Mouse (Mus musculus) fibroblast of lung, adult 2 months (primary cell): ENCODE results near the gene Ttc23.

Source experiments
- DNase-seq: peaks from one replicate; pipeline ENCODE4 v3.0.0-alpha.2; 2011; ENCODE audit warnings: low read depth

Ttc23 gene

DNA sequence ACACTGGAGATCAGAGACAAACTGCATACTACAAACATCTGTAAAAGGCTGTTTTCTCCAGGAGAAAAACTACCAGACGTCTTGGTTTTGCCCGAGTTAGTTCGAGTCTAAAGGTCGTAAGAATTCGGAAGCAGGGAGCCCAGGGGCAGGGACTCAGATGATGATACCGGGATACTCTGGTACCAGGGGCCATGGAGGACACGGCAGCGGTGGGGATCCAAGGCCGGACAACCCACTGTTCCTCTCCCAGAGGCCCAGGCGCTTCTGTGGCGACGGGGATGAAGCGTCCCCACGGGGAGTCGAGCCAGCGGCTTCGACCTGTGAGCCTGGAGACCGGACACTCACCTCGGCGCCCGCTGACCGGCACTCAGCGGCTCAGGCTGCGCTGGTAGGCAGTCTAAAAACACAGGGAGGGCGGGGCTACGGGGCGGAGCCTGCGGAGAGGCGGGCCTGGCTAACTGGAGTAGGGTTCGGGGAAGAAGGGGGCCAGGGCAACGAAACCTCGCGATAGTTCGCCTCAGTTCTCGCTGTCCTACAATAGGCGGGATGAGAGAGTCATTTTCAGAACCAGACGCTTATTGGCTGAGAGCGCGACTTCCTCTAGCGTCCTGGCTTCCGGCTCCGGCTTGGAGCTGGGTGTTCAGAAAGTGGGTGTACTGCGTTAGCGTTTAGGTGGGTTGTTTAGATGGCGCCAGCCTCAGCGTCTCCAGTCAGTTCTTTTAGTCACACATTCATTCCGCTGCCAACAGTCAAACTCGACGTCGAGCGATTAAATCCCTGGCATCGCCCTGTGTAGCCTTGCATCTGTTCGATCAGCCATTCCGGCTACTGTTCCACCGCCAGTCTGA is 2.2 kb upstream of the Ttc23 start, which contains the start of gene Lrrc28:
Gene Lrrc28, minus strand, starts transcription at position 436 of the 848 bp plus-strand sequence.
- DNase-seq: peak; percentile 100

DNA sequence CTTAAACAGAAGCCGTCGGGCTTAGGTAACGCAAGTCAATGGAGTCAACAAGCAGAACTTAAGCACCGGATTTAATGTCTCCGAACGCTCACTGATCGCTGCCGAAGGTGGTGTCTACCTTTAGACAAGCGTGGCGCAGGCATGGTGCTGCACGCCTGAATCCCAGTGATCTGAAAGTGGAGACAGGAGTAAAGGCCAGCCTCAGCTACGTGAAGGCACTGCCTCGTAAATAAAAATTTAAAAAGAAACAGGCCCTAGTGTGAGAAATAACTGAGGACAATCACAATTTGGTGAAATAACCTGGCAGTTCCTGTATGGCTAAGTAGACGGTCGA is 1.6 kb upstream of the Ttc23 start:
- no peak for DNase-seq

DNA sequence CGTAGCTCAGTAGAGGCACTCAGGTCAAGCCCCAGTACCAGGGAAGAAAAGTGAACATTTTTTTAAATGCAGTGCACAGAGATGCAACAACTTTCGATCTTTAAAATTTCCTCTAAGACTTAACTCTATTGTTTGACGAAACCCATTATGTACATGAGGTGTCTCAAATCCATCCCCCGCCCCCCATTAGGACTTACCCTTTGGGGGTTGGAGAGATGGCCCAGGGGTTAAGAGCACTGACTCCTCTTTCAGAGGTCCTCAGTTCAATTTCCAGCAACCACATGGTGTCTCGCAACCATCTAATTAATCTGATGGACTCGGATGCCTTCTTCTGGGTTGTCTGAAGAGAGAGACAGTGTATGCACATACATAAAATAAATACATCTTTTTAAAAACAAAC is 1.1 kb upstream of the Ttc23 start:
- no peak for DNase-seq

DNA sequence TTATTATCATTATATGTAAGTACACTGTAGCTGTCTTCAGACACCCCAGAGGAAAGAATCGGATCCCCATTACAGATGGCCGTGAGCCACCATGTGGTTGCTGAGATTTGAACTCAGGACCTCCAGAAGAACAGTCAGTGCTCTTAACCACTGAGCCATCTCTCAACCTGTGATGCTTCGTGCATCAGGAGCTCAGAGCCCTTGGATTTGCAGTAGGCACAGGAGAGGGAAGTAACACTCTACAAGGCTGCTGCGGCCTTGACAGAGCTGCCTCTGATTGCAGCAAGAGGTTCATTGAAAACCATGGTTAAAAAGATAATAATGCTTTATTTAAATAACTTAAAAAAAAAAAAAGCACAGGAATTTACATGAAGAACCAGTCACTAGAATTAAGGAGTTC is 1.2 kb downstream of the Ttc23 start:
- no peak for DNase-seq

DNA sequence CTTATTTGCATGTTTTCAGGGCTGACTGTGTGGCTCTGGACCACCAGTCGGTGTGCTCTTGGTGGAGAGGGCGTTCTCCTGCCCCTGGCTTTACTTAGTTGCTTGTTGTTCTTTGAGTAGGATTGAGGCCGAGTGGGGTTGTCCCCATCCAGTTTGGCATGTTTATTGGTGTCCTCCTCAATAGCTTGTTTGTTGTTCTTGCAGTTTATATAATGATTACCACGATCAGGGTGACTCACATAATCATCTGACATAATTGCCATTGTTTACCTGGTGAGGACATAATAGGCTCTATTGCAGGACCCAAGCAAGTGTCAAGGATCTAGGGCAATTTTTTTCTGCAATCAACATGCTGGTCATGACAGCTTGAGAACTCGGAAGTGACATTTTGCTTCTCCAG is 5.0 kb downstream of the Ttc23 start:
- DNase-seq: no peak

DNA sequence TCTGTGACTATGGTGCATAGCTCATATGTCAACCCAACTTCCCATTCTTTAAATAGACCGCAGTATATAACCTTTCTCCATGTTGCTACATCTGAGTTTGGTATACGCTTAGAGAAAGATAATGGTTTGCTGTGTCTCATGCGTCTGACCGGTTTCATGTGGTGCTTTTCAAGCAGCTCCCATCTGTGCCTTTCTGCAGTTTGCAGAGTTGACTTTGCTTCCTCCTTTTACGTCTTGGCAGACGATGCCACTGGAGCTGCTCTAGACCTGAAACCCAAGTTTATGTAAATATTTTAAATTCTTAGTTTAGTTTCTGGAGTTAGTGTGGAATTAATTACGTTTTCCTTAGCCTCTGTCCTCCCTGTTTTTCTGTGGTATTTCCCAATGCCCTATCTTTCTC is 7.5 kb downstream of the Ttc23 start:
- DNase-seq: no peak

DNA sequence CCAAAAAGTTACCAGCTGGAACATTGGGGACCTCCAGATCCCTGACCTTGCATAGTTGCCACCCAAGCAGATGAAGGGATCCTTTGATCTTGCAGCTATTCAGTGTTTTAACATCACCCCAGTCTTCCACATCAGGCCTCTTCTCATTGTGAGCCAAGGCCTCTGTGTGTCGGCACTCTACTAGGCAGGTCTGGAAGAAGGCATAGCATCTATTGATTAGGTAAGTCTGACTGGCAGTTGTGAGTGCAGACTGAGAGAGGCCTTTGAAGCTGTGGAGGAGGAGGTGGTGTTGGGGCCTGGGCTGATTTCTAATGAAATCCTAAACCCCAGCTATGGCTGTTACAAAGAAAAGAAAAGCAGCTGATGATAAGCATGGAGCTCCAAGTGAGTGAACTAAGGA is 8.0 kb downstream of the Ttc23 start:
- DNase-seq: no peak

DNA sequence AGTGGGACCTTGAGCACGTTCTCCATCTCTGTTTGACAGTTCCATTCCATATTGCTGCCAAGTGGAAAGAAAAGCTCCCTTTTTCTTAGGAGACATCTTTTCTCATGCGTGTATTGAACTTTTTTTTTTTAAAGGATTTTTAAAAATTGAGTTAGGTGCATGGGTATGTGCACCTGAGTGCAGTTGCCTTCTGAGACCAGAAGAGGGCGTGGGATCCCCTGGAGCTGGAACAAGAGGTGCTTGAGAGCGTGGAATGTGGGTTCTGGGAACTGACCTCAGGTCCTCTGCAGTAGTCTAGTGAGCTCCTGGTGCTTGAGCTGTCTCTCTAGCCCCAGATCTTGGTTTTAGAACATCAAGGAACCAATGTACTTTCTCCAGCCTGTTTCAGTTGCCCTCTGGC is 10.9 kb downstream of the Ttc23 start:
- no peak for DNase-seq

DNA sequence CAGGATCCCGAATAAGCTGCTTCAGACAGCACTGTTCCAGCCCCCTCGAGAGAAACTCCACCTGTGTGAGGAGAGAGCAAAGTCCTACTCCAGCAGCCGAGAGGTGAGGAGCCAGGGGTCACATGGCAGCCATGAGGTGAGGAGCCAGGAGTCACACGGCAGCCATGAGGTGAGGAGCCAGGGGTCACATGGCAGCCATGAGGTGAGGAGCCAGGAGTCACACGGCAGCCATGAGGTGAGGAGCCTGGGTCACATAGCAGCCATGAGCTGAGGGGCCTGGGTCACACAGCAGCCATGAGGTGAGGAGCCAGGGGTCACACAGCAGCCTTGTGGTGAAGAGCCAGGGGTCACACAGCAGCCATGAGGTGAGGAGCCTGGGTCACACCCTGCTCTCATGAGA is 15.2 kb downstream of the Ttc23 start:
- no peak for DNase-seq

DNA sequence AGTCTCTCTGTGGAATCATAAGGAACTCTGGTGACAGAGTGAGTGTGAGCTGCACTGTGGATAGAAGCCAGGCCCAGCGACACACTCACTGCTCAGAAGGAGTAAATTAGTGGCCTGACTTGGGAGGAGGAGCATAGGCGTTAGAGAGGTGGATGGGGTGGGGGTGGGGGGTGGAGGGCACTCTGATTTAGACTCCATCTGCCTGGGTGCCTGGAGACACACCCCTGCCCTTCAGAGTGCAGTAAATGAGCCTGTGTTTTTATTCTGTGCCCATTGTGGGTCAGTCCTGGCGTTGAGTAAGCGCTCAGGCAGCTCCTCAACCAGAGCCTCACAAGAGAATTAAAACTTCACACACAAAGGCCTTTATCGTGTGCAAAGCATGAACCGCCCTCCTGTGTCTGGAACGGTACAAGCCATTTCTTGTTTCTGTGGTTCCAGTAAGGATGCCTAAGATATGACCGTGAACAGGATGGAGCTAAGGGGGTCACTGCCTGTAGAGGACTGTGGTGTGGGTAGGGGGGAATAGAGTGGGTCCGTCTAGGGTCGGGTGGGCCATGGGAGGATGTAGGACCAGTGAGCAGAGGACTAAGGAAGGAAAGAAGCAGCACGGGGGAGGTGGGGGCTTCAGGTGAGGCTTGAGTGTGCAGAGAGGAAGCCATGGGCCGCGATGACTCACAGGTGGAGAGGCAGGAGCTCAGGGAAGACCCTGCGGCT is 16.9 kb downstream of the Ttc23 start:
- DNase-seq: peak; percentile 29

DNA sequence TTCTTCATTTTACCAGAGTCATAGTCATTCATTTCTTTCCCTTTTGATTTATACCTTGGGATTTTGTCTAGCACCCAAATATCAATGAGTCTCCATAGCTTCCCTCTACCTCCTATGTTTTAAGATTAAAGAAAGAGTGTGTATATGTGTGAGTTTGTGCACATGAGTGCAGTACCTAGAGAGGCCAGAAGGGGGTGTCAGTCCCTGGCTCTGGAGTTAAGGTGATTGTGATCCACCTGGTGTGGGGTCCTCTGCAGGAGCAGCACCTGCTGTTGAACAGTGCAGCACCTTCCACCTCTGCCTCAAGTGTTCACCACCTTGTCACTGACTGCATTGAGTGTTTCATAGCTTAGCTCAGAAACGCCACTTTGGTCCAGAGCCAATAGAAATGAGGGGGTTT is 23.8 kb downstream of the Ttc23 start:
- no peak for DNase-seq

DNA sequence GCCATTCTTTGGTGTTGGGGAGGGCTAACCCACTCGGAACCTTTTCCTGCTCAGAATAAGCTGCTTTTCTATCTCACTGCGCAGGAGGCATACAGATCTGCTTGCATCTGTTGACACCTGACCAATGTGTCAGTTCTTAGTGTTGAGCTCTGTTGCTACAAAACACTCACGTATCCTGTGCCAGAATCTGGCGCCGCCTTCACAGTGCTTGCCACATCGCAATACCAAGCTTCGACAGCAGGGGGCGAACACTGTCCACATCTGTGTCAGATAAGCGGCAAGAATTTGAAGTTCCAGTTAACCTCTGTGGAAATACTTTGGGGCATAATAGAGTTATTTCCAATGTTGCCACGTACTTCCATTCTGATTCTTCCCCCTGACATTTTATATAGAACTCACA is 25.4 kb downstream of the Ttc23 start:
- peak; percentile 92 for DNase-seq

DNA sequence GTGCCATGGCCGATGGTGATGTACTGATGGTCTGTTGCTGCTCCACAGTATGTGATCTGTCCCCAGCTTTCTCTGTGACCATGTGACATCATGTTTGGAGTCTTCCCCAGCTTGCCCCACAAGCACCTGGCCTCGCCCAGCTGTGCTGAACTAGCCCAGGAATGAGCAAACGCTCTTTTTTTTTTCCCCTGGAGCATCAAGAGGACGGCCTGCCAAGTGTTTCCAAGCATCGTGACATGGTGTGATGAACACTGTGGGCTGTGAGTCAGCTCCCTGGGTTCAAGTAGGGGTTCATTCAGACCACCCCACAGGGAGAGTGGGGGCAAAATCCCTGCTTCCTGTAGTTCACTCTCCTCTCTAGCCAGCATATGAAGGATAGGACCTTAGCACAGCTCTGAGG is 26.4 kb downstream of the Ttc23 start:
- no peak for DNase-seq

DNA sequence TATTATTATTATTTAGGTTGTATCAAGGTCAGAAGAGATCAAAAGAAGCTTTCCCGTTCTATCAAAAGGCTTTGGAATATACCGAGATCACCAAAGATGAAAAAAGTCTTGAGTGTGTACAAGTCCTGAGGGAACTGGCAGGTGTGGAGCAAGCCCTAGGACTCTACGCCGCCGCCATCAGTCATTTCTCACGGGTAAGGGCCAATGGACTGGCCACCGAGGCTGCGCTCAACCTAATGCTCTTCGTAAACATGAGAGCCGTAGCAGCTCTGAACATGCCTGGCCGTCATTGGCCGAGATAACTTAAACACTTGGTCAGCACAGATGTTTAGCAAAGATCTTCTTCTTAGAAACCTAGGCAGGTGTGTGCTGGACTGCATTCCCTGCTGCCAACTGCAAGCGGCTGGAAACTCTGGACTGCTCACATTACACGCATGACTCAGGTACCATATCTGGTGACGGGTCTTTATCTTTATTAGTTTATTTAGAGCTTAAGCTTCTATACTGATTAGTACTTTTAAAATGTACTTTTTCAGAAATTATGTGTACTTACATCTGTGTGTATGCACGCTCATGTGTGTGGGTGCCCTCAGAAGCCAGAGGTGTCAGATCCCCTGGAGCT is 31.8 kb downstream of the Ttc23 start:
- no peak for DNase-seq

DNA sequence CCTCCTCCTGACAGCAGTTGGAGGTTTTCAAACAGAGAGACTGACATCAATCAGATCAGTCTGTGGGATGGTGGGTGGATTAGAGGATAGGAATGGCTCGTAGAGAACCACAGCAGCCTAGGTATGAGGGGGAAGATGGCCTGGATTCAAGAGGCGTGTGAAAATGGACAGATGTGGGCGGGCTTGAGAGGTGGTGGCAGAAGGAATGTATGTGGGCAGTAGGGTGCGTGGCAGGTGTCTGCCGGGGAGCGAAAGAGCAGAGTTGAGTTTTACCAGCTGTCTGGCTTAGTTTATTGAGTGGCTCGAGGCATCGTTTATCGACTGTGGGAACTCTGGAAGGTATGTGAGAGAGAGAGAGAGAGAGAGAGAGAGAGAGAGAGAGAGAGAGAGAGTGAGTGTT is 33.9 kb downstream of the Ttc23 start:
- no peak for DNase-seq

DNA sequence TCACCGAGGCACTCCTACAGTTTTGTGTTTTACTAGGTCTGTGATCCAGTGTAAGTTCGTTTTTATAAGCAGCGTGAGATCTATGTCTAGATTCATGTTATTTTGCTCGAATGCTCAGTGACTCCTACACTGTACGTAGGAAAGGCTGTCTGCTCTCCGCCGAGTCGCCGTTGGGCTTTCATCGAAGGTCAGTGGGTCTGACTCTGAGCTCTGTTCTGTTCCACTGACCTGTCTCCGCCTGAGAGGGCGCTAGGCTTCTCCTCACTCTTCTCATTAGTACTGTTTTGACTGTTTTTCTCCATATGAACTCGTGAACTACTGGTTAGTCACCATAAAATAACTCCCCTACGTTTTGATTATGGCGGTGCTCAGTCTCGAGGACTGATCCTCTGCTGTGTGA is 35.8 kb downstream of the Ttc23 start:
- DNase-seq: no peak

DNA sequence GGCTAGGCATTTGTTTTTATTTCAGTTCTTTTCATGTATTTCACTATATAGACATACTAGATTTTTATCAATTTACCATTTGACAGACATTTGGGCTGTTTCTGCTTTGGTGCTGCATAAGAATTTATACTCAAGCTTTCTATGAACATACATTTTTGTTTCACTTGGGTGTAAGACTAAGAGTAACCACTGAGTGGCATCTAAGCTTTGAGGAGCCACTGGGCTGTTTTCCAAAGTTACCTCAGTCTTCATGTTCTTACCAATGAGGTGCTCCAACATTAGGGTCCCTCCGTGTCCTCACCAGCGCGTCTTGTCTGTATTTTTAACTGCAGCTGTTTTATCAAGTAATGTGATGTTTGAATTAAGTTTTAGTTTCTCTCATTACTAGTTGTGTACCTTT is 39.3 kb downstream of the Ttc23 start:
- no peak for DNase-seq

DNA sequence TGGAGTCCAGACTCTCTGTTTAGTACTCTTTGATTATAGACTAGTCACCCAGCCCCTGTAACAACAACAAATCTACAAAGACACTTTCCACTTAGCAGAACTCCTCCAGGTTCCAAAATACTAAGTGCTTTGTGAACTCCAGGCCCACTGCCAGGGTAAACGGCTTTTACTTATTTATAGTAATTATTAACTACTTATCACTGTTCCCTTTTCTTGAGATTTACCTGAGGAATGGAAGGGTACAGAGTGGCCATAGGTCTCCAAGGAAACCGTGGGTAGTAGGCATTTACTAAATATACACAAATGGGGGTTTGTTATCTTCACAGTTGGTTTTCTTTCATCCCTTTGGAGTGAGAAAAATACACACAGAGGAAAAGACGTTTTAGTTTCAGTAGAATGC is 41.1 kb downstream of the Ttc23 start:
- DNase-seq: no peak

DNA sequence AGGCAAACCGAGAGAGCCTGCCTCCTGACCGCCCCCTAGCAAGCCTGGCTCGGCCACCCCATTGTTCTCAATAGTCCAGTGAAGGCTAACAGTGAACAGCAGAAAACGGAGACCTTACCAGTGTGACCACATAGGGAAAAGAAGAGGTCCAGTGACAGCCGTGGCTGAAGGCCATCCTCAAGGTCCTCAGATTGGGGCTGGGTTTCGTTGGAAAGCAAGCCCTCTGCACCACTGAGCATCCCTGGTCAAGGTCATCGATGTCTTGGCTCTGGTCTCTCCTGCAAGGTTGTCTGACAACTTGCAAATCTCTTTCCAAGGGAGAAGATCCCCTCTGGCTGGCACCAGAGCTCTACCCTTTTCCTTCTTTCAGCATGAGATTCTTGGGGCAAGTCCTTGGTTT is 42.6 kb downstream of the Ttc23 start:
- no peak for DNase-seq

DNA sequence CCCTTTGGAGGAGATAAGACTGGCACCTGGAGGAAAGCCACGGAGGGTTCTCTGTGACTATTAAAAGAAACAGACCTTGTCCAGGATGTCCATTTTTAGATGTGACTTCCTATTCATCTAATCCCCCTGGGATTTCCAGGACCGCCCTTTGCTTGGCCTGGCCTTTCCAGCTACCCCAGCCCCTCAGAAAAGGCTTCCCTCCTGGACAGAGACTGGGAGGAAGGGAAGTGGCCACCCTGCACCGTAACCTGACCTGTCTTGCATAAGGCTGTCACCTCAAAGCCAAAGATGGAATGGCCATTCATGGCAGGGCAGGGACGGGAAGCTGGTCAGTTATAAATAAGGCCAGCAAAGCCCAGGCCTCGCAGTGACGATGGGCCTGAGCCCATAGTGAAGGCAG is 43.8 kb downstream of the Ttc23 start:
- DNase-seq: no peak

DNA sequence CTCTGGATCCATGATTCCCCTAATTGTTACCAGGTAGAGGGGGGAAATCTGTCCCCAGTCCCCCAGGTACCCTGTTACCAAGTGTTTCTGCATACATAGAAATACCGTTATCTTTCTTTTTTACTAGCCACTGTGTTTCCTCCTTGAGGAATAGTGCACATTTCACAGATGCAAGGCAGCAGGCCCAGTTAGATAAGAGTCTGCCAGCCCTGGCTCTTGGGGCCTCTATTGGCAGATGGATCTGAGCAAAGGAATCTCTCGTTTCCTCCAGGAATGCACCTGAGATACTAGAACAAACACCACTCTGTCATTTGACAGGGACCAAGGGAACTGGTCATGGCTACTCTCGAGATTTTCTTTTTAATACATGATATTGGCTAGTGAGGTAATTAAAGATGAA is 44.9 kb downstream of the Ttc23 start:
- no peak for DNase-seq

DNA sequence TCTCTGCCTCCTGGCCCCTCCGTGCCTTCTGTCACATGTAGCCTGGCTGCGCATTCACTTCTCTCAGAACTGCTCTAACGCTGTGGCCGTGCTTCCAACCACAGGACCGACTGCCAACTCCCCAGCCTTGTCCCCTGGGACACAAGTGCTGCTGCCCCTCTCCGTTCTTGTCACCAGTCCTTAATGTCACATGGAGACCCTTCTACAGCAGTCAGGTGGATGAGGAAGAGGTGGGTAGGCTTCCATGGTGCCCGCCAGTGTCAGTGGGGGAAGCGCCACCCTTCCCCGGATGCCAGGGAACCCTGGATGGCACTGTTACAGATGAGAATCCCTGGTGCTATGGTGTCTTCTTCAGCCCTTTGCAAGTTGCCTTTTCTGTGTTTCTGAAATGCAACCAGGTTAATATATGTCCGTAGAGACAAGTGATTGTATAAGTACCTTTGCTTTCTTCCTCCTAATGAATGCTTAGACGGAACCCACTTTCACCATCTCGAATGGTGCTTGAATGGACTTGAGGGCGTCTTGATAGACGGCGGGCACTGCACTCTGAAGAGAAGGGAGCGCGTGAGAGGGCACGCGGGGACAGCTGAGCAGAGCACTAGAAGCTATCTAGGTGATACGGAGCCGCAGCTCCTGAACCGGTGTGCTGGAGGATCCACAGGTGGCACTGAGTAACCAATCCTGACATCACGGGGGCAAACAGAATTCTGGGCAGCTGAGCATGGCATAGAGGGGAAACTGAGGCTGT is 45.8 kb downstream of the Ttc23 start:
- DNase-seq: no peak

DNA sequence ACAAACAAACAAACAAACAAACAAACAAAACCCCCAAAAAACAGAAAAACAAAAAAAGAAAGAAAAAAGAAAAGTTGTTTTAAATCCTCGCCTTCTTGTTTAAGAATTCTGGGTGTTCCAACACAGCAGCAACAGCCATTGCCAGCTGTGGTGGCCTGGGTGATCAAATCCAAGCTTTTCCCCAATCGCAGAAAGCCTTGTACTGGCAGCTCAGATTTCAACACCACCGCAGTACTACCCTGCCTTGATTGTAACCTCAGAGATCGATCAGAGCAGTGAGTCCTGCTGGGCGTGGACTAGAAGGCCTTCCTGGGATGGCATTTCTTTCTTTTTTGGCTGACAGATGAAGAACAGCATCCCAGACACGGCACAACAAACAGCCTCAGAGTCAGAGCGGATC is 48.7 kb downstream of the Ttc23 start:
- no peak for DNase-seq
